8 mouse cellular contexts compared by ENCODE assay signal in genomic region chr6:51525001-51525400, GRCm38 (mm10). TPM values are rescaled to one million over a fixed set of nuclear protein-coding genes. Genes with fewer than 3 reads are reported as not detected.
DNase-seq lines count a peak whose midpoint lies in the region; ATAC-seq and TF ChIP-seq lines count a peak whose summit lies in the region.

No protein-coding gene starts in this region.

- no peaks in the 10 kb centered on the region for H3K36me3 ChIP-seq in lung, embryonic 14.5 days (ENCODE audit: insufficient read depth)
- H3K36me3 ChIP-seq in embryonic facial prominence, embryonic 12.5 days: no peaks in the 10 kb centered on the region
- H3K36me3 ChIP-seq in intestine, embryonic 16.5 days (ENCODE audit: control insufficient read depth, insufficient read depth, low read length): no peaks in the 10 kb centered on the region
- no peaks in the 10 kb centered on the region for H3K36me3 ChIP-seq in thymus, adult 2 months (ENCODE audit: control insufficient read depth, insufficient read depth, low read length)

- no peak for TF ChIP-seq CTCF in lung, embryonic 14.5 days (IDR thresholded peaks at IDR 0.05; ENCODE audit: low read depth)
- TF ChIP-seq CTCF in thymus, adult 2 months (IDR thresholded peaks at IDR 0.05; ENCODE audit: borderline replicate concordance, control insufficient read depth, extremely low read depth, insufficient read depth, low read length, poor library complexity): no peak

- no peaks in the 10 kb centered on the region for H3K4me1 ChIP-seq in lung, embryonic 14.5 days (ENCODE audit: insufficient read depth)
- H3K4me1 ChIP-seq in embryonic facial prominence, embryonic 12.5 days: peaks cover 3% of the 10 kb centered on the region; the same call in 1 of the 2 replicates
- H3K4me1 ChIP-seq in intestine, embryonic 16.5 days (ENCODE audit: control insufficient read depth, insufficient read depth, low read length): peaks cover 10% of the 10 kb centered on the region; the same call in 1 of the 2 replicates
- peaks cover 10% of the 10 kb centered on the region for H3K4me1 ChIP-seq in thymus, adult 2 months (replicated peaks; ENCODE audit: control insufficient read depth, insufficient read depth, low read length)

- no peak for DNase-seq in lung, embryonic 14.5 days
- no peak for DNase-seq in lung, postnatal 25 days (ENCODE audit: low spot score)
- peak; percentile 27 for DNase-seq in naive thymus-derived CD4-positive, alpha-beta T cell, adult 2 months (ENCODE audit: low read depth)
- no peak for DNase-seq in thymus, adult 2 months
- no peak for DNase-seq in spleen, adult 12 weeks (ENCODE audit: low spot score)
- DNase-seq in cerebellum, postnatal 4 days (ENCODE audit: low spot score in 2 of 2): no peak

- peak overlapping the region; percentile 32; the same call in 1 of the 2 replicates for H3K9ac ChIP-seq in lung, embryonic 14.5 days
- H3K9ac ChIP-seq in embryonic facial prominence, embryonic 12.5 days: no peak overlapping the region
- H3K9ac ChIP-seq in intestine, embryonic 16.5 days (ENCODE audit: low read depth, low read length): peak overlapping the region; percentile 80; the same call in 1 of the 2 replicates

- no peak for TF ChIP-seq POLR2A in thymus, adult 2 months (IDR thresholded peaks at IDR 0.05; ENCODE audit: control insufficient read depth, extremely low read depth, insufficient read depth, low read length, poor library complexity)

- H3K4me2 ChIP-seq in lung, embryonic 14.5 days: peak overlapping the region; percentile 91
- peak overlapping the region; percentile 65 for H3K4me2 ChIP-seq in embryonic facial prominence, embryonic 12.5 days (replicated peaks)
- H3K4me2 ChIP-seq in intestine, embryonic 16.5 days (ENCODE audit: low read depth, low read length): peak overlapping the region; percentile 95

- no peak overlapping the region for H3K27ac ChIP-seq in lung, embryonic 14.5 days (ENCODE audit: low read depth)
- H3K27ac ChIP-seq in embryonic facial prominence, embryonic 12.5 days: no peak overlapping the region
- no peak overlapping the region for H3K27ac ChIP-seq in intestine, embryonic 16.5 days (ENCODE audit: low read length)
- H3K27ac ChIP-seq in thymus, adult 2 months (ENCODE audit: control insufficient read depth, insufficient read depth, low read length): no peak overlapping the region

- WGBS in lung, embryonic 14.5 days: 31% methylated on average over 5 of the region's 5 CpGs
- WGBS in embryonic facial prominence, embryonic 12.5 days: 48% methylated on average over 5 of the region's 5 CpGs
- WGBS in intestine, embryonic 16.5 days: 47% methylated on average over 5 of the region's 5 CpGs
- WGBS in thymus, adult 2 months: 2% methylated on average over 5 of the region's 5 CpGs

- peak overlapping the region; percentile 62 for H3K4me3 ChIP-seq in lung, embryonic 14.5 days (ENCODE audit: low read depth, low read length)
- H3K4me3 ChIP-seq in embryonic facial prominence, embryonic 12.5 days: peak overlapping the region; percentile 50; the same call in 1 of the 2 replicates
- H3K4me3 ChIP-seq in intestine, embryonic 16.5 days (ENCODE audit: low read length): peak overlapping the region; percentile 74; the same call in 1 of the 2 replicates
- no peak overlapping the region; the same call in 1 of the 2 replicates for H3K4me3 ChIP-seq in thymus, adult 2 months (ENCODE audit: control insufficient read depth, insufficient read depth, low read length)

- ATAC-seq in lung, embryonic 14.5 days (ENCODE audit: insufficient read depth): 0 out of 2 replicates have a peak, but pooled peaks have one; percentile 31
- ATAC-seq in embryonic facial prominence, embryonic 12.5 days (ENCODE audit: insufficient number of reproducible peaks, insufficient read depth, low FRiP score, low TSS enrichment): no peak
- ATAC-seq in intestine, embryonic 16.5 days: peak; percentile 9; the same call in 1 of the 2 replicates

- no peaks in the 10 kb centered on the region for H3K9me3 ChIP-seq in lung, embryonic 14.5 days (ENCODE audit: low read depth, low read length)
- H3K9me3 ChIP-seq in embryonic facial prominence, embryonic 12.5 days: no peaks in the 10 kb centered on the region
- no peaks in the 10 kb centered on the region for H3K9me3 ChIP-seq in intestine, embryonic 16.5 days (ENCODE audit: control insufficient read depth, low read length)

- H3K27me3 ChIP-seq in lung, embryonic 14.5 days (ENCODE audit: insufficient read depth, low read length): no peaks in the 10 kb centered on the region
- H3K27me3 ChIP-seq in embryonic facial prominence, embryonic 12.5 days: no peaks in the 10 kb centered on the region
- H3K27me3 ChIP-seq in intestine, embryonic 16.5 days (replicated peaks; ENCODE audit: control insufficient read depth, insufficient read depth, low read length): no peaks in the 10 kb centered on the region
- H3K27me3 ChIP-seq in thymus, adult 2 months (ENCODE audit: control insufficient read depth, insufficient read depth, low read length): no peaks in the 10 kb centered on the region

RNA-seq across cellular contexts. Expression of gene Snx10, which starts 1.3 kb away (rescaled TPM):
- 11.3 and 14.2 TPM in 2 replicates for polyA plus RNA-seq in lung, embryonic 14.5 days (2014; fragmentation: Nextera tagmentation; extraction: Ambion mirVana)
- 17.2 and 21.1 TPM in 2 replicates for polyA plus RNA-seq in embryonic facial prominence, embryonic 12.5 days (2016; fragmentation: Nextera tagmentation; extraction: Ambion mirVana)
- 11.3 and 12.1 TPM in 2 replicates for polyA plus RNA-seq in intestine, embryonic 16.5 days (2015; fragmentation: Nextera tagmentation; extraction: Ambion mirVana)
- 4.0 and 4.3 TPM in 2 replicates for polyA plus RNA-seq in thymus, adult 2 months (2012; rRNA removed)

RNA-seq across cellular contexts. Expression of gene Cbx3, which starts 54.8 kb away (rescaled TPM):
- polyA plus RNA-seq in lung, embryonic 14.5 days (2014; fragmentation: Nextera tagmentation; extraction: Ambion mirVana): 563 and 591 TPM in 2 replicates
- 545 and 581 TPM in 2 replicates for polyA plus RNA-seq in embryonic facial prominence, embryonic 12.5 days (2016; fragmentation: Nextera tagmentation; extraction: Ambion mirVana)
- polyA plus RNA-seq in intestine, embryonic 16.5 days (2015; fragmentation: Nextera tagmentation; extraction: Ambion mirVana): 266 and 290 TPM in 2 replicates
- polyA plus RNA-seq in thymus, adult 2 months (2012; rRNA removed): 20.5 and 24.4 TPM in 2 replicates

RNA-seq across cellular contexts. Expression of gene Hnrnpa2b1, which starts 55.3 kb away (rescaled TPM):
- polyA plus RNA-seq in lung, embryonic 14.5 days (2014; fragmentation: Nextera tagmentation; extraction: Ambion mirVana): 1,221 and 1,233 TPM in 2 replicates
- 2,177 and 2,461 TPM in 2 replicates for polyA plus RNA-seq in embryonic facial prominence, embryonic 12.5 days (2016; fragmentation: Nextera tagmentation; extraction: Ambion mirVana)
- polyA plus RNA-seq in intestine, embryonic 16.5 days (2015; fragmentation: Nextera tagmentation; extraction: Ambion mirVana): 1,302 and 1,450 TPM in 2 replicates
- polyA plus RNA-seq in thymus, adult 2 months (2012; rRNA removed): 154 and 162 TPM in 2 replicates

Comparison
In these comparisons a context has a peak if more than half of its experiments do, and no peak if none do; other contexts are left out.
1. RNA of gene Cbx3, which starts 54.8 kb away (polyA plus RNA-seq): 545 to 581 TPM in embryonic facial prominence, embryonic 12.5 days, 563 to 591 TPM in lung, embryonic 14.5 days and 266 to 290 TPM in intestine, embryonic 16.5 days; 20.5 to 24.4 TPM in thymus, adult 2 months; every median in the first group is over 10 times any median in the second.
2. Peak in every context shown above with its lines, with median percentiles within 50 percentile points of each other: H3K4me2 ChIP-seq.